Mouse (Mus musculus): ENCODE measurements at regions not wholly inside any gene's neighbourhood (a gene's known extent, or its start where the extent isn't known, plus 50 kb on each side); places are given as distances from the start of the nearest gene placed in this dataset.

DNA sequence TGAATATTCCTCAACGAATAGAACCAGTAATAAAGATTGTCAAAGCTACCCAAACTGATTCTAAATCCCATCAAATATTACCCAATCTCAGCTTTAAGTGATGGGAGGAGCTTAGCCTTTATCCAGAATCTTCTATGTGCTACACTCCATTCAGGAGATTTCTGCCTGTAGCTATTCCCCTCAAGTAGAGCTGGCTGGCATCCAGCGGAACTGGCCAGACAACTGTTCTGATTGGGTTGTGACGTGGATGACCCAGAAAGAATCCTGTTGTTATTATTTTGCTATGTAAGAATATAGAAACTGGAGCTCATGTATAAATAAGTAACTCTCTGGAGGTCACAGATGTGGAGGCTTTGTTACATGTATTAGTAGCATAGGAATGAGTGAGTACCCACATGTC lies 176.8 kb upstream of the 4930412O13Rik start:
- TF ChIP-seq CTCF (IDR thresholded peaks at IDR 0.05) (no peak), POLR2A (IDR thresholded peaks at IDR 0.05; ENCODE audit: insufficient read depth, low read depth, low read length) (no peak)

All from heart, adult 2 months (tissue).